Mouse (Mus musculus) 3T3-L1 (cell line): ENCODE measurements at regions not wholly inside any gene's neighbourhood (a gene's known extent, or its start where the extent isn't known, plus 50 kb on each side); places are given as distances from the start of the nearest gene placed in this dataset.
A peak's percentile ranks its signal among the peaks of the same experiment; 100 is the strongest.
"Not testable (repeated sequence)": the region's sequence is repeated elsewhere in the genome, so short reads cannot be mapped to it uniquely, and the experiment has no call there.

Experiments
- DNase-seq: peaks from one replicate; pipeline ENCODE4 v3.0.0-alpha.2; 2015; ENCODE audit warnings: low read depth, low spot score

DNA sequence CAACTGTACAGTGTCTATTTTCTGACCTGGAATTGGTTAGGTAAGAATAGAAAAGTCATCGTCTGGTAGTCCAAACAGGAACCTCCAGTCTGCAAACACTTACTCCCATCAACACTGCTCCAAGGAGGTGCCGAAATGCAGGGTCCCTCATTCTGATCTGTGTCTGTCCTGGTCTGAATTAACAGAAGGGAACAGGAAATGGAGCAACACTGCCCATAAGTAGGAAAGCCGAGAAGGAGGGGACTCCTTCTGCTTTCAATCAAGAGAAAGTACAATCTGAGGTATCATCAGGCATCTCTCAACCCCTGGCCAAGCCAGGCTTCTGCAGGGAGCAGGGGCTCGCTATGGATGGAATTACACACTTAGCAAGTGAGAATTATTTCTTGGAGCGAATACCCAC, 562.4 kb upstream of the 2610301B20Rik start:
- no peak for DNase-seq

- no peak for DNase-seq
These were observed 559.2 kb upstream of the 2610301B20Rik start for GRCm38 (mm10) chr4:10315144-10315543.

DNA sequence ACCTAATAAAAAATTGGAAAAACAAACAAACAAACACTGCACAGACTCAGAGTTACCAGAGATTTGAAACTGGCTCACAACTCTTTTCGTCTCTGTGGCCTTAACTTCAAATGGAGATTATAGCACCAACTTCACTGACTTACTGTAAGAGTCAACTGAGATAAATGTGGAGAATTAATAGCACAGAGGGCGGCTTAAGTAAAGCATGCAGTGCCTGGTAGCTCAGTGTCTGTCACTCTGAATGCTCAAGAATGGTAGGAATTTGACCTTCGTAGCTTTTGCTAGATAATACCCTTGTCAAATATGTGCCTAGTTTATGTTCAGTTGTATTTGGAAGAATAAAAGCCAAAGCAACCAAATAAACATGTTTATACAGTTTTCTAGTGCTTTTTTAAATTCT, 558.4 kb upstream of the 2610301B20Rik start:
- no peak for DNase-seq

DNA sequence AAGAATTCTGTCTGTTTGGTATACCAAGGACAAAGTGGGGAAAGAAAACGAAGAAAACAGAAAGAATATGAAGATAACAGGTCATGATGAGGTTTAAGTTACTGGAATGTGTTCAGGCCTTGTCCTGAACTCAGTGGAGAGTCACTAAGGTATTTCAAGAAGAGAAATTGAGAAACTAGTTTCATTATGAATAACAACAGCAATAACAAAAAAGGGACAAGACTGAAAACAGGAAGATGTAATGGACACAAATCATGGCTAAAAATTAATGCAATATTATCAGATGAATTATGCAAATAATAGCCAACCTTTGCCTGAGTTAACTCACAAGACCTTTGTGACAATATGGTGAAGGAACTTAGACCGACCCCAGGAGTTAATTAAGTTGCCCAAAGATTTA, 530.2 kb upstream of the 2610301B20Rik start:
- no peak for DNase-seq

DNA sequence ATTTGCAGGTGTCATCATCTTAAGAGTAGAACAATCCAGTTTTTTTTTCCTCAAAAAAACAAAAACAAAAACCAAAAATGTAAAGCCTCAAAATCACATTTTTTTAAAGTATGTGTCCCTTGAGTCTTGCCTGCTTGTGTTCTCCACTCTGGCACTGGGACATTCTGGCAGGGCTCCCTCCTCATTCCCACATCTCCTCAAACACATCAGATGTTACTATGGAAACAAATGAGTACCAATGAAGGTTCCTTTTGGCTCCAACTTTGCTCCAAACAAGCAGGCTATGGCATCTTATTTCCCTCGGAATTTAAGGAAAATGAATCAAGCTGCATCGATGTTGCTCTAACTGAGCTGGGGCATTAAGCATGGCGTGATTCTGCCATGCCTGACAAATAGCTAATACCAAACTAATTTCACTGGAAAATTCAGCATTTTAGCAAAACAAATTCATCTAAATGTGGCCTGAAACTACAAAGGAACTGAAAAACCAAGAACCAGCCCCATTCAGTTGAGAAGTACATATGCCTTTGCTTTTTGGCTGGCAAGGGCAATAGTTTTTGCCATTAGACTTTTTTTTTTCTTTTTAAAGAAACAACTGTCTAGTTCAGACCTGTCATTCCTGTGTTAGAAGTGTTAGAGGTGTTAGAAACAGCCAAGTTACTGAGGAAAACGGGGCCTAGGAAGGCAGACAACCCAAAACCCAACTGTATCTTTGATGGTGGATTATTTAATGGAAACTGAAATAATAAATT, 522.2 kb upstream of the 2610301B20Rik start:
- no peak for DNase-seq

DNA sequence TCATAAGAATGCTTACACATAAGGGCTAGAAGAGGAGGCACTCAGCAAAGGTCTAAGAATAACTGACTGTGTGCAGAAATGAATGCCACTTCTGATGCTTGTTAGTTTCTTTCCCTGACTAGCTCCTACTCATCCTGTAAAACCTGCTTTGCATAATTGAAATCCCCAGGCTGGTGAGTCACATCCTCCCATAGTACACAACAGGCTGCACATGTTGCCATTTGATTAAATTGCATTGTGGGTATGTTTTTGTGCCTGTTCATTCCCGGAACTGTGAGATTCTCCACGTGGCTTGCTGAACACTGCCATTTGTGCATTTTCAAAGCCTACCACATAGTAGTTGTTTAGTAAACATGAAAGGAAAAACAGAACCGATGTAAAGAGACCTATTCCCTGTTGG, 516.7 kb upstream of the 2610301B20Rik start:
- peak; percentile 69 for DNase-seq

DNA sequence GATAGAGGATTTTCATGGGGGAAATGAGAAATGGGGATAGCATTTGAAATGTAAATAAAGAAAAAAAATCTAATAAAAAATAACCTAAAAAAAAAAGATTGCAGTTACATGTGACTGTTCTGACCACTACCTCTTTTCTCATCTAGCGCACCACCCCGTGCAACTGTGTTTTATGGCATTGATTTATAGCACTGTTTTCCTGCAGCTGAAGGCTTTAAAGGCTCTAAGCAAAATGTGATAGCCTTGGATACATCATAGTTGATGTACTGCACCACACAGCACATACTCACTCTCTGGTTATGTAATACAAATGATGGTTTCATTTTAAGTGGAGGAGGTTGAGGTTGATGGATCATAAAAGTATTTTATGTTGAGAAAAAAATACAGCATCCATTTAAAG, 484.5 kb upstream of the 2610301B20Rik start:
- DNase-seq: no peak

DNA sequence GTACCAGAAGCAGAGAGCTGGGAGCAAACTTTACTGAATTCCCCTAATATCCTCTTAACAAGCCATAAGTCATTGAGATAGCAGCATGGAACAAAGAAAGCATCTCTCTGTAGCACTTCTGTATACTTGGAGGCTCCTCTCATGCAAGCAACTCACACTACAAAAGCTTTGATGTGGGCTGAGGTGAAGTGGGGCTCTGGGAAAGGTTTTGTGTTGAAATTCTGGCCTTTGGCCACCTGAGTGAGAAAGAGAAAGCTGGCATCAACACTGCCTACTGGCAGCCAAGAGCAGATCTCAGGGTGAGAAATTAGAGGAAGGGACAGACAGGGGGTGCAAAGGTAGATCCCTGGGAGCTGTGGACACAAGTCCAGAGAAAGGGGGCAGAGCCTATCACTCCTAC, 477.0 kb upstream of the 2610301B20Rik start:
- no peak for DNase-seq

DNA sequence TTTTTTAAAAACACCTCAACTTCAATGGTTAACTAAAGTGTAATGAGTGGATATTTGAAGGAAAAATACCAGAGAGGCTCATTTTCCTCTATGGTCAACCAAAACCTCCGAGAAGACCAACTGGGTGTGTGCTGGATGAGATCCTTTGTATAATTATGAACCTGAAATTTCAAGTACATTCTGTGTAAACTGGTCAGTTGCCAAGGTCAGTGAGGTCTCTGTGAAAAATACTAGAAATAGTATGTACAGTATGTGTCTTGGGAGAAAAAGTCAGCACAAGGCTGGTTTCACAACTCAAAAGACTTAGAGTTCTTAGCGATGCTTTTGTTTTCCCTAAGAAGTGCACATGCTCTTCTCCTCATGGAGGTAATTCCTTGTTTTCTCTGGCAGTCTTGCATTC, 476.2 kb upstream of the 2610301B20Rik start:
- DNase-seq: no peak

GRCm38 (mm10) chr4:10399649-10400048, 474.6 kb upstream of the 2610301B20Rik start:
- DNase-seq: no peak

- peak; percentile 3 for DNase-seq
These were observed 471.4 kb upstream of the 2610301B20Rik start for GRCm38 (mm10) chr4:10402928-10403327.

DNA sequence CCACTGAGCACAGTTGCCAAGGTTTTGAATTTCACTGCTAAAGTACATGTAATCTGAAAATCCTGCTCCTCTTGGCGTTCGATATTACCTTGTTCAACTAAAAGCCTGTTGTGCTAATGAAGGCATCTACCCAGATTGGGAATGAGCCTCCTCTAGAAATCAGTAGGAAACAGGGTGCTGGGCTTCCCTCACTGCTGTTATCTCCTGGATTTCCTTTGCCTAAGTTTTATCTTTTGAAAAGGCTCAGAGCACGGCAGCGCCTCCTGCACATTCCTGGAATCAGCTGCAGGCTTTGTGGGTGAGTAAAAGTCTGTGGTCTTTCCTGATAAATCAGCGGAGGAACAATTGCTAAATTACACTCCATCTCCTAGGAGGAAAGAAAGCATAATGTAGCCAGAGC, 469.9 kb upstream of the 2610301B20Rik start:
- DNase-seq: no peak

DNA sequence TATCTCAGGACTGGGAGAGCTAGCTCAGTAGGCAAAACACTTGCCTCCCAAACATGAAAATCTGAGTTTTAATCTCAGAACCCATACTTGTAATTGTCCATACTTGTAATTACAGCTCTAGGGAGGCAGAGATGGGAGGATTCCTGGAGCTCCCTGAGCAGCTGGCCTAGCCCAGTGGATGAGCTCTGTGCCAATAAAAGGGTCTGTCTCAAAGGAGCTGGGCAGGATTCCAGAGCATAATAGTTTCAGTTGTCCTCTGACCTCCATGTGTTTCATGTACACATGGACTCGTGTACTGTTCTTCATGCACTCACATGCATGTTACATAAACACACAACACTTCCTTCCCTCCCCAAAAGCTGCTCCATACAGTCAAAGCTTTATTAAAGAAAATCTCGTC, 469.2 kb upstream of the 2610301B20Rik start:
- no peak for DNase-seq

DNA sequence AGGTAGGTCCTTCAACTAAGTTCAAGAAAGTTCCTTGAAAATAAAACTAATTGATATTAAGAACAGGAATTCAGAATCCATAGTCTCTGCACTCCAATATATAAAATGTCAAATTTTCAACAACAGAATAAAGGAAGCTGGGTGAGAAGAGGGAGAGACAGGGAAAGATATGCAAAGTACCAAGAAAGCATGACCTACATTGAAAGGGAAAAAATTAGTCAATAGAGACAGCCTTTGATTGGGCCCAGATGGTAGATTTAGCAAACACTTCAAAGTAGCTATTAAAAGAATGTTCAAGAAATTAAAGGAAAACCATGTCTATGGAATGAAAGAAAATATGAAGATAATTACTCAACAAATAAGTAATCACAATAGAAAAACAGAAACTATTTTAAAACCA, 460.0 kb upstream of the 2610301B20Rik start:
- DNase-seq: no peak

- peak; percentile 7 for DNase-seq
These were observed 452.9 kb upstream of the 2610301B20Rik start for GRCm38 (mm10) chr4:10421354-10421753.

DNA sequence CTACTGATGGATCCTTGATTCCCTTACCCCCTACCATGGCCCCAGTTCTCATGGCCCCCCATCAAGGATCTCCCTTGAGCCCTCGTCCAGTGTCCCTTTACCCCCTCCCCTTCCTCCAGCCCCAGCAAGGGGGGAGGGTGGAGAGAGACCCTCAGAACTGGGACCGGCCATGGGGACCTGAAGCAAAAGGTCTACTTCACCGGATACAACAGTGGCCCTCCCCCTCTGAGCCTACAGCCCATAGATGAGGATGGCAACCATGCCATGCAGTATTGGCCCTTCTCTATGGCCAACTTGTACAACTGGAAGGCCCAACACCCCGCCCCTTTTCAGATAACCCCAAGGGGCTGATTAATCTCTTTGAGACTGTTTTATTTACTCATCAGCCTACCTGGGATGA, 439.9 kb upstream of the 2610301B20Rik start:
- DNase-seq: no peak

GRCm38 (mm10) chr4:10439921-10440320, 434.4 kb upstream of the 2610301B20Rik start:
- not testable (repeated sequence) for DNase-seq

DNA sequence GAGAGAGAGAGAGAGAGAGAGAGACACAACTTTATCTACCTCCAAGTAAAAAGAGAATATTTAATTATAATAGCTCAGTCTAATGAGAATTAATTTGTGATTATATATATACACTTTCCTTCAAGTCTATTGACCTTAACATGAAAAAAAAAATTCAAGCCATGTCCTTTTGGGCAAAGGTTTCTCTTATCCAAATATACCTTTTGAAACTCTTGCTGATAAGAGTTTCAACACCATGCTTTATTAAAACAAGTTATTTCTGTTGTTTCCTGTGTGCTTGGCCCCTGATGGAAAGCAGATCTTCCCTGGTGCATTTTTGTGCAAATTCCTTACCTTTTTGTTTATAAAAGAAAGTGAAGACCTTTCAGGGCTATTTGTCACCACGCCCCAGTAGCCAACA, 414.7 kb upstream of the 2610301B20Rik start:
- DNase-seq: no peak

DNA sequence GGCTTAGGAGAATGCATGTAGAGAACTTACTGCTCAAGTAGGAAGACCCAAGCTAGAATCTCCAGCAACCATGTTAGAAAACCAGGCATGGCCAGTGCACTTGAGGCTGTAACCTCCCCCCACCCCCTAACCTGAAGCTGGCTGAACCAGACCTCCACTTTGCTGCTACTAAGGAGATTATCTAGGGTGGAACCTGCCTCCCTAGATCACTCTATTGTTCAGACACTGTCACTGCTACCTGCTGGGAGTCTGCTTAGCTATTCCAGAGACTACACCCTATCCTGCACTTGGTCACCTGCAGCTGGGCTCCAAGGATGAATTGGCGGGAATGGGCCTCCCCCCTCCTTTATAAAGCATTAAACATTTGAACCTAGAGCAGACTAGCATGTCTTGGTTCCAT, 393.4 kb upstream of the 2610301B20Rik start:
- DNase-seq: no peak

DNA sequence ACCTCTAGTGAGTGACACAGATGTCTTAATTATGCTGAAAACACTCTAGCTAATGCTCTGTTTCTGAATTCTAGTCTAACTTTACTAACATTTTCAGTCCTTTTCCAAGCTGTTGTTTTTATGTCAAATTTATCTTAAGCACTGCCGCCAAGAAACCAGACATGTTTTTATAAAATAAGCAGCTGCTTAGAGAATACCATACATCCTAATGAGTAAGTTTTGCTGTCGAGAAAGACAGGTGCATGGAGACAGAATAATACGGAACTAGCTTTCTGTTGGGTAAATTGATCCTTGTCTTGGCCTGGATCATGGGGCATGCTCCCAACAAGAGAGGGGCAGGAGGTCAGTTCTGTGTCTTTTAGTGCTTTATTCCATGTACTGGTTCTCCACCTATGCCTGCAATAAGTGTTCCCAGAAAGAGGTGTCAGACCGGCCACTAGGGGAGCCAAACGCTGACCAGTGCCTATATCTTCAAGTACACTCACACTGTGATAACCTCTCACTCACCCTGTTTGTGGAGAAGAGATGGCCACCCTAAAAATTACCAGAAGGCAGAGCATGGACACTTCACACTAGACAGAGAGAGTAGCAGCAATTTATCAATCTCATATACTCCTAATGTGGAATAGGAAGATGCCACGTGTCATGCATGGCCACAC, 366.0 kb upstream of the 2610301B20Rik start:
- peak; percentile 4 for DNase-seq

DNA sequence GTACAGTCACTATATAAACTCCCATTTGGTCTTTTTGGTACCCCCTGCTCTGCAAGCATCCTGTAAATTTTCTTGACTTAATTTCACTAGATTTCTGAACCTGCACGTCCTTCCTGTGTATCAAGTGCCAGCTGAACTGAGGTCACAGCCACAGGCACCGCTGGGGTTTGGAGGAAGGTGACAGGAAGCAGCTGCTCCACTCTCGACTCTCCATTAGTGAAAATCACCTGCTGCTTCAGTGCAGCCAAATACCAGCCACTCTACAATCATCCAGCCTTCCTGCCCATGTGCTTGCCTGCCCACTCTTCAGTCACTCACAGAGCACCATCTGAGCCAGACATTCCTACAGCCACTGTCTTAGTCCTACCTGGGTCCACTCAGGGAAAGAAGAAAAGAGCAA, 364.3 kb upstream of the 2610301B20Rik start:
- DNase-seq: no peak

GRCm38 (mm10) chr4:10550711-10551305, 323.5 kb upstream of the 2610301B20Rik start:
- no peak for DNase-seq

DNA sequence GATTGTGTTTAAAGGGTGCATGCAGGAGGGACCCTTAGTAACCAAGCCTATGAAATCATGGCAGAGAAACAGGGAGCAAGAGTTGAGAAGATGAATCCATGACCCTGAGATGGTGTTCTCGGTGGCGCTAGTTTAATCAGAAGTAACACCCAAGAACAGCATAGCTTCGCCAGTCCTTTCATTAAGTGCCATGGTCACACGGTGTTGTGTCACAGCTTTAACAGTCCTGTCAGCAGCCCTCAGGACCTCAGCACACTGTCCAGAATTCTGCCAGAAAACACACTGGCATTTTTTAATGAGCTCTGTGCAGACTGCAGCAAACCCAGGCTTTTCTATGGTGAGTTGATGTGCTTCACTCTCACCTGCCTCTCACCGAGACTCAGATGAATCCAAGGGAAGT, 320.6 kb upstream of the 2610301B20Rik start:
- DNase-seq: no peak
